Mouse (Mus musculus): ENCODE results near the gene Psmb5. TPM values are rescaled to one million over a fixed set of nuclear protein-coding genes. Genes with fewer than 3 reads are reported as not detected.

Gene Psmb5
- polyA plus RNA-seq, 1 experiment = 469 TPM

DNA sequence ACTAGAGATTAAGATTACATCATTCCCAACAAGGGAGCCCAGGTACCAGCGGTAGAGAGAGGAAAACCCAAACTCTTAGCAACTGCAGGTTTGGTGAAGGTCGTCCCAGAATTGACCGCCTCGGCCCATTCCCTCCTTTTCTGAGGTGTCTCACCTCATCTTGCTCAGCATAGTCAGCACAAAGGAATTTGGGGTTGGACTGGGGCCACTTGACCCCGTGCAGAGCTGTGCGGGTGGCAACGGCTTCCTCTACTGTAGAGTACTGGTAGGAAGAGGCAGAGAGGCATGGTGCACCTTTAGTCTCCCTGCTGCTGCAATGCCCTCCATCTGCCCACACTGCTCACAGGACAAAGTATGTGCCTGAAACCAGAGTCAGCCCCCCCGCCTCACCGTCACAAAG lies 26.5 kb upstream of the Psmb5 start:
- TF ChIP-seq MAX (IDR thresholded peaks at IDR 0.05) (no peak), USF1 (IDR thresholded peaks at IDR 0.05; ENCODE audit: low read depth) (no peak)
- Histone ChIP-seq H3K79me2 (ENCODE audit: control insufficient read depth, insufficient read depth) (peaks cover 20% of the 10 kb centered on the region), H3K36me3 (ENCODE audit: control insufficient read depth, insufficient read depth) (peaks cover 71% of the 10 kb centered on the region), H3ac (ENCODE audit: control insufficient read depth, insufficient read length, low read depth) (no peak overlapping the region), H3K79me3 (ENCODE audit: low read depth) (peaks cover 10% of the 10 kb centered on the region), H3K4me3 (ENCODE audit: insufficient read depth, poor library complexity, severe bottlenecking) (no peak overlapping the region), H3K27me3 (ENCODE audit: control insufficient read depth, insufficient read depth, insufficient read length) (no peaks in the 10 kb centered on the region)

DNA sequence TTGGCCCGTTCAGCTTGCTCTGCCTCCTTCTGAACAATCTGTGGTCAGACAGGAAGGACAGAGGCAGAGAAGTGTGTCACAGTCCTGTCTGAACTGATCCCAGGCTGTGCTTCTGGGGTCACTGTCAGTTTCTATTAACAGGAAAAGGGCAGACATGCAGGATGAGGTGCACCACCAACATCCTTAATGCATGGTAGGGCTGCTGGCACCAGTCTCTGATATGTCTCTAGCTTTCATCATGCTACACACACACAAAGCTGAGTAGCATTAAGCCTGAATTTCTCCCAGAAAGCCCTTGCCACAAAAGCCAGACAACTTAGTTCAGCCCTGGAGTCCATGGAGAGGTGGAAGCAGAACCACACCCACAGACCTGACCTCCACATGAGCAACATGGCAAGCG lies 25.2 kb upstream of the Psmb5 start:
- Histone ChIP-seq H3K27me3 (ENCODE audit: control insufficient read depth, insufficient read depth, insufficient read length) (no peaks in the 10 kb centered on the region), H3K4me3 (ENCODE audit: insufficient read depth, poor library complexity, severe bottlenecking) (no peak overlapping the region), H3K36me3 (ENCODE audit: control insufficient read depth, insufficient read depth) (peaks cover 58% of the 10 kb centered on the region), H3K79me3 (ENCODE audit: low read depth) (peaks cover under 1% of the 10 kb centered on the region), H3K79me2 (ENCODE audit: control insufficient read depth, insufficient read depth) (peaks cover 7% of the 10 kb centered on the region), H3ac (ENCODE audit: control insufficient read depth, insufficient read length, low read depth) (no peak overlapping the region)
- TF ChIP-seq CTCF (IDR thresholded peaks at IDR 0.05; ENCODE audit: control insufficient read depth, insufficient read depth, insufficient read length) = no peak

DNA sequence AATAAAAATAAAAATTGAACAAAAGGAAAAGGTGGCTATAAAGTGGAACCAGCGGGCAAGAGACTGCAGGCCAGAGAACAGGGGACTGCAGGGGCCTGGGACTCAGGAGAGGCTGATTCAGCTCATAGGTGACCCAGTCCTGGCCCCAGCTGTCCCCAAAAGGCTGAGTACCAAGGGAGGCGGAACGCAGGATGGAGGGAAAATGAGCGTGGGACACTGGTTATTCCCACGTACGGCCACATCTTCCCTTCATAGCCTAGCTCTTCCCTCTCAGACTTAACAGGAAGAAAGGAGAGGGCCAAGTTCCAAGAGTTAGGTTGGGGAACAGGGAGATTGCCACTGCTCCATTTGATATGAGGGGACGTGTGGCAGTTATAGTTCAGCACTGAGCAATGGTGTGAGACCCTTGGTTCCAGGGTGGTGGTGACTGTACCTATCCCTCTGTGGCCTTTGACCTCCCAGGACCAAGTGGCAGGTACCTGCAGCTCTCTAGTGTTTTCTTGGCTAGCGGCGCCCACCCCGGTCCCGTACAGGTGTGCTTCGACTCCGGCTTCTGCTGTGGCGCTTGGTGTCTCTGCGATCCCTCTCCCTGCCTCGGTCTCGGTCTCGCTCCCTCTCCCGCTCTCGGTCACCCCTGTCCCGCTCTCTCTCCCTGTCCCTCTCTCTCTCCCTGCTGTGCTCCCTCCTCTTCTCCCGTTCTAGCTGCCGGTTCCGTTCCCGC lies 24.6 kb upstream of the Psmb5 start:
- Histone ChIP-seq H3K79me2 (ENCODE audit: control insufficient read depth, insufficient read depth) (peaks cover 2% of the 10 kb centered on the region), H3ac (ENCODE audit: control insufficient read depth, insufficient read length, low read depth) (no peak overlapping the region), H3K27me3 (ENCODE audit: control insufficient read depth, insufficient read depth, insufficient read length) (no peaks in the 10 kb centered on the region), H3K79me3 (ENCODE audit: low read depth) (no peaks in the 10 kb centered on the region), H3K36me3 (ENCODE audit: control insufficient read depth, insufficient read depth) (peaks cover 52% of the 10 kb centered on the region), H3K4me3 (ENCODE audit: insufficient read depth, poor library complexity, severe bottlenecking) (no peak overlapping the region)
- no peak for TF ChIP-seq MYOD1 (IDR thresholded peaks at IDR 0.05; ENCODE audit: control insufficient read depth, insufficient read length, low read depth)
- no peak for TF ChIP-seq CTCF (IDR thresholded peaks at IDR 0.05; ENCODE audit: control insufficient read depth, insufficient read depth, insufficient read length)
- TF ChIP-seq CEBPB (IDR thresholded peaks at IDR 0.05; ENCODE audit: low read depth) = no peak
- TF ChIP-seq FOSL1 (IDR thresholded peaks at IDR 0.05; ENCODE audit: insufficient read depth, low read length, poor library complexity, severe bottlenecking) = no peak
- TF ChIP-seq USF1 (IDR thresholded peaks at IDR 0.05; ENCODE audit: low read depth) = no peak
- TF ChIP-seq MYOG (IDR thresholded peaks at IDR 0.05; ENCODE audit: control insufficient read depth, extremely low read depth, insufficient read length) = no peak
- no peak for TF ChIP-seq MAX (IDR thresholded peaks at IDR 0.05)

GRCm38 (mm10) chr14:54641305-54641969 lies 23.6 kb upstream of the Psmb5 start, which contains the start of gene Cdh24:
Cdh24 (minus strand) TSS chr14:54641364.
- Histone ChIP-seq H3K79me2 (ENCODE audit: control insufficient read depth, insufficient read depth) (no peaks in the 10 kb centered on the region), H3K36me3 (ENCODE audit: control insufficient read depth, insufficient read depth) (peaks cover 43% of the 10 kb centered on the region)

DNA sequence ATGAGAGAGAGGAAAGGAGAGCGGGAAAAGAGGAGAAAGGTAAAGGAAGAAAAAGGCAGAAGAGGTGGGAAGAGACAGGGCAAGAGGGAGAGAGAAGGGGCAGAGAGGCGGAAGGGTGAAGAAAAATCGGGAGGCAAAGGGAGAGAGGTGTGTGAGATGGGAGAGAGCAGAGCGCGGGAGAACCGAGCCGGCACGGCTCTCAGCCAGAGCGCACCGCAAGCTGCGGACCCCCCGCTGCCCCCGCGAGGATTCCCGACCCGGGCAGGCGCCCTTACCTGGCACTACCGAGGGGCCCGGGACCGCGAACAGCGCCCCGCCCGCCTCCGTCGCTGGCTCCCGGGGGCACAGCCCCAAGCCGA lies 23.1 kb upstream of the Psmb5 start, which contains the start of gene Gm17606:
Gene Gm17606 (plus strand): TSS at position 7 of the 359 bp plus-strand sequence.
- no peaks in the 10 kb centered on the region for H3K27me3 ChIP-seq (ENCODE audit: control insufficient read depth, insufficient read depth, insufficient read length)
- H3K79me3 ChIP-seq (ENCODE audit: low read depth) = no peaks in the 10 kb centered on the region
- H3K4me3 ChIP-seq (ENCODE audit: insufficient read depth, poor library complexity, severe bottlenecking) = peak within 1 kb of the TSS; percentile 36
- peaks cover 38% of the 10 kb centered on the region for H3K36me3 ChIP-seq (ENCODE audit: control insufficient read depth, insufficient read depth)
- peak within 1 kb of the TSS; percentile 89 for H3ac ChIP-seq (ENCODE audit: control insufficient read depth, insufficient read length, low read depth)
- no peaks in the 10 kb centered on the region for H3K79me2 ChIP-seq (ENCODE audit: control insufficient read depth, insufficient read depth)
- no peak for TF ChIP-seq MYOG (IDR thresholded peaks at IDR 0.05; ENCODE audit: control insufficient read depth, extremely low read depth, insufficient read length)
- no peak for TF ChIP-seq USF1 (IDR thresholded peaks at IDR 0.05; ENCODE audit: low read depth)
- TF ChIP-seq MYOD1 (IDR thresholded peaks at IDR 0.05; ENCODE audit: control insufficient read depth, insufficient read length, low read depth) = no peak
- TF ChIP-seq MAX (IDR thresholded peaks at IDR 0.05) = no peak
- TF ChIP-seq FOSL1 (IDR thresholded peaks at IDR 0.05; ENCODE audit: insufficient read depth, low read length, poor library complexity, severe bottlenecking) = no peak
- TF ChIP-seq CTCF (IDR thresholded peaks at IDR 0.05; ENCODE audit: control insufficient read depth, insufficient read depth, insufficient read length) = no peak
- TF ChIP-seq CEBPB (IDR thresholded peaks at IDR 0.05; ENCODE audit: low read depth) = no peak

More at GRCm38 (mm10) chr14:54641305-54641969, 23.6 kb upstream of the Psmb5 start, which contains the start of gene Cdh24:
- TF ChIP-seq CTCF (IDR thresholded peaks at IDR 0.05; ENCODE audit: control insufficient read depth, insufficient read depth, insufficient read length) (peak; percentile 59), MYOG (IDR thresholded peaks at IDR 0.05; ENCODE audit: control insufficient read depth, extremely low read depth, insufficient read length) (no peak), FOSL1 (IDR thresholded peaks at IDR 0.05; ENCODE audit: insufficient read depth, low read length, poor library complexity, severe bottlenecking) (no peak)
- Histone ChIP-seq H3ac (ENCODE audit: control insufficient read depth, insufficient read length, low read depth) (peak within 1 kb of the TSS; percentile 89), H3K27me3 (ENCODE audit: control insufficient read depth, insufficient read depth, insufficient read length) (no peaks in the 10 kb centered on the region), H3K4me3 (ENCODE audit: insufficient read depth, poor library complexity, severe bottlenecking) (peak within 1 kb of the TSS; percentile 36), H3K79me3 (ENCODE audit: low read depth) (no peaks in the 10 kb centered on the region)

GRCm38 (mm10) chr14:54640121-54640520 lies 22.3 kb upstream of the Psmb5 start:
- H3ac ChIP-seq (ENCODE audit: control insufficient read depth, insufficient read length, low read depth) = no peak overlapping the region
- no peaks in the 10 kb centered on the region for H3K79me2 ChIP-seq (ENCODE audit: control insufficient read depth, insufficient read depth)
- peaks cover 30% of the 10 kb centered on the region for H3K36me3 ChIP-seq (ENCODE audit: control insufficient read depth, insufficient read depth)
- H3K4me3 ChIP-seq (ENCODE audit: insufficient read depth, poor library complexity, severe bottlenecking) = no peak overlapping the region
- TF ChIP-seq CTCF (IDR thresholded peaks at IDR 0.05; ENCODE audit: control insufficient read depth, insufficient read depth, insufficient read length) (no peak), MAX (IDR thresholded peaks at IDR 0.05) (no peak), MYOD1 (IDR thresholded peaks at IDR 0.05; ENCODE audit: control insufficient read depth, insufficient read length, low read depth) (no peak), MYOG (IDR thresholded peaks at IDR 0.05; ENCODE audit: control insufficient read depth, extremely low read depth, insufficient read length) (no peak), CEBPB (IDR thresholded peaks at IDR 0.05; ENCODE audit: low read depth) (no peak), USF1 (IDR thresholded peaks at IDR 0.05; ENCODE audit: low read depth) (no peak), FOSL1 (IDR thresholded peaks at IDR 0.05; ENCODE audit: insufficient read depth, low read length, poor library complexity, severe bottlenecking) (no peak)
- H3K27me3 ChIP-seq (ENCODE audit: control insufficient read depth, insufficient read depth, insufficient read length) = no peaks in the 10 kb centered on the region
- no peaks in the 10 kb centered on the region for H3K79me3 ChIP-seq (ENCODE audit: low read depth)
